Comparison of ENCODE assay signal across 10 mouse cellular contexts in the genomic region with DNA sequence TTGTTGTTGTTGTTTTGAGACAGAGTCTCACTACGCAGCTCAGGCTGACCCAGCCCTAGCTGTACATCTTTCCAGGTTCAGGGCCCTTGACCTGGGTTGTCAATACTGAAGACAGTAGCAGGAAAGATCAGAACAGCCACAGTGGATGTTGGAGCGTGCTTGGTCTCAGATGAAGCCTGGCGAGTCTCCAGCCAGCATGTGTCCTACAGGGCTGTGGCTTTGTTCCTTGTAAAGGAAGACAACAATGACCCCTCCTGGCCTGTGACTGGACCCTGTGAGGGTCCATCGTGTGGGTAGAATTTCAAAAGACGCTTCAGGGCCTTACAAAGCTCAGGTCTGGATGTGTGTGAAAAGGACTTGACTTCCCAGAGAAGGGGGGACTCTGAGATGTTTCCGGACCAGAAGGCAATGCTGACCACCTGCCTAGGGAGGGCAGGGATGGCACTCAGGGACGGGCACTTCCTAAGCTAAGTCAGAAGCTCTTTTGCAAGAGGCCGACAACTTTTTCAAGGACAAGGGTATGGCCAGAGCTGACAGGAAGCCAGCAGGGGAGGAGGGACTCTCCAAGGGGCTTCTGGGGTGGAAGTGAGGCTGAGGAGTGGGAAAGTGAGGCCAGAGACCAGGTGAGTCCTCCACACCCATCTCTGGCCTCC. TPM values are rescaled to one million over a fixed set of nuclear protein-coding genes. Genes with fewer than 3 reads are reported as not detected.
DNase-seq lines count a peak whose midpoint lies in the region; ATAC-seq lines count a peak whose summit lies in the region.
"Had no signal": no experiment of that assay in that cellular context is flagged by ENCODE, and none has a peak within 500 bp of the region (broad histone marks: within the 10 kb centered on the region; RNA-seq: fewer than 3 reads in every experiment).

No protein-coding gene starts in this region.

- H3K27ac ChIP-seq in hindbrain, embryonic 10.5 days = peak overlapping the region; percentile 76
- no peak overlapping the region for H3K27ac ChIP-seq in hindbrain, embryonic 11.5 days (ENCODE audit: low read depth, low read length)
- H3K27ac ChIP-seq: midbrain, embryonic 13.5 days; neural tube, embryonic 15.5 days had no signal

- H3K4me1 ChIP-seq in hindbrain, embryonic 10.5 days (replicated peaks) = peaks cover 44% of the 10 kb centered on the region
- no peaks in the 10 kb centered on the region for H3K4me1 ChIP-seq in hindbrain, embryonic 11.5 days (replicated peaks; ENCODE audit: control insufficient read depth, insufficient read depth, low read length)

- no peaks in the 10 kb centered on the region for H3K9me3 ChIP-seq in hindbrain, embryonic 10.5 days
- no peaks in the 10 kb centered on the region for H3K9me3 ChIP-seq in hindbrain, embryonic 11.5 days (ENCODE audit: control insufficient read depth, low read length)
- H3K9me3 ChIP-seq: midbrain, embryonic 13.5 days; neural tube, embryonic 15.5 days had no signal

- no peaks in the 10 kb centered on the region for H3K27me3 ChIP-seq in hindbrain, embryonic 10.5 days (ENCODE audit: insufficient read depth, poor library complexity, severe bottlenecking)
- H3K27me3 ChIP-seq in hindbrain, embryonic 11.5 days (ENCODE audit: control insufficient read depth, insufficient read depth, low read length) = no peaks in the 10 kb centered on the region
- H3K27me3 ChIP-seq: midbrain, embryonic 13.5 days; neural tube, embryonic 15.5 days had no signal

- no peaks in the 10 kb centered on the region for H3K36me3 ChIP-seq in hindbrain, embryonic 10.5 days
- H3K36me3 ChIP-seq in hindbrain, embryonic 11.5 days (ENCODE audit: control insufficient read depth, insufficient read depth, low read length) = no peaks in the 10 kb centered on the region
- H3K36me3 ChIP-seq: midbrain, embryonic 13.5 days; neural tube, embryonic 15.5 days had no signal

- no peak overlapping the region for H3K9ac ChIP-seq in hindbrain, embryonic 11.5 days (ENCODE audit: low read depth, low read length)
- H3K9ac ChIP-seq: midbrain, embryonic 13.5 days; neural tube, embryonic 15.5 days had no signal

- no peak overlapping the region for H3K4me2 ChIP-seq in hindbrain, embryonic 11.5 days (replicated peaks; ENCODE audit: low read depth, low read length)
- H3K4me2 ChIP-seq: liver, embryonic 11.5 days; midbrain, embryonic 13.5 days; neural tube, embryonic 15.5 days had no signal

- no peak for ATAC-seq in hindbrain, embryonic 11.5 days (ENCODE audit: low FRiP score)
- ATAC-seq: midbrain, embryonic 13.5 days had no signal

- no peak overlapping the region for H3K4me3 ChIP-seq in hindbrain, embryonic 10.5 days
- no peak overlapping the region for H3K4me3 ChIP-seq in hindbrain, embryonic 11.5 days (ENCODE audit: low read depth, low read length)
- H3K4me3 ChIP-seq: midbrain, embryonic 13.5 days; neural tube, embryonic 15.5 days had no signal

- 61% methylated on average over 8 of the region's 8 CpGs for WGBS in hindbrain, embryonic 10.5 days
- 62% methylated on average over 8 of the region's 8 CpGs for WGBS in hindbrain, embryonic 11.5 days

- no peak for DNase-seq in hindbrain, embryonic 10.5 days (ENCODE audit: low spot score)
- DNase-seq in hindbrain, embryonic 11.5 days (ENCODE audit: low spot score) = no peak
- DNase-seq in 3T3-L1 (ENCODE audit: low read depth, low spot score) (peak; percentile 47), MN1 (ENCODE audit: low spot score) (peak; percentile 55)
- peak; percentile 67 for DNase-seq in heart, postnatal 4 days
- DNase-seq in thymus, postnatal 36 days = no peak
- DNase-seq in layer of hippocampus, adult 9-11 months = no peak

RNA-seq across cellular contexts. Expression of gene Syngr1, which starts 37.6 kb away (rescaled TPM):
- polyA plus RNA-seq in hindbrain, embryonic 10.5 days (2016; fragmentation: Nextera tagmentation; extraction: Ambion mirVana) = 7.6 and 7.7 TPM in 2 replicates
- 7.3 and 8.9 TPM in 2 replicates for polyA plus RNA-seq in hindbrain, embryonic 11.5 days (2014; fragmentation: Nextera tagmentation; extraction: Ambion mirVana)
- total RNA-seq in heart, postnatal 4 days (2021) = 10 to 100 TPM; 73.4 to 86.0 TPM

RNA-seq across cellular contexts. Expression of gene Rpl3, which starts 38.2 kb away (rescaled TPM):
- polyA plus RNA-seq in hindbrain, embryonic 10.5 days (2016; fragmentation: Nextera tagmentation; extraction: Ambion mirVana) = 806 and 957 TPM in 2 replicates
- polyA plus RNA-seq in hindbrain, embryonic 11.5 days (2014; fragmentation: Nextera tagmentation; extraction: Ambion mirVana) = 1,014 and 1,045 TPM in 2 replicates
- total RNA-seq in heart, postnatal 4 days (2021) = 100 to 1,000 TPM; 591 to 607 TPM

RNA-seq across cellular contexts. Expression of gene Pdgfb, which starts 38.7 kb away (rescaled TPM):
- polyA plus RNA-seq in hindbrain, embryonic 10.5 days (2016; fragmentation: Nextera tagmentation; extraction: Ambion mirVana) = 1.6 and 1.8 TPM in 2 replicates
- 1.9 and 2.2 TPM in 2 replicates for polyA plus RNA-seq in hindbrain, embryonic 11.5 days (2014; fragmentation: Nextera tagmentation; extraction: Ambion mirVana)
- total RNA-seq in heart, postnatal 4 days (2021) = 10 to 100 TPM; 46.4 to 50.7 TPM

Comparison
In these comparisons a context has a peak if more than half of its experiments do, and no peak if none do; other contexts are left out.
1. DNase-seq: peak in 3T3-L1 (single experiment), MN1 (single experiment) and heart, postnatal 4 days (single experiment); none in hindbrain, embryonic 10.5 days (single experiment), hindbrain, embryonic 11.5 days (single experiment), thymus, postnatal 36 days (0 of 2) and layer of hippocampus, adult 9-11 months (single experiment).